Mouse (Mus musculus): Measurements from ENCODE around the gene Olfr622.

Gene Olfr622

DNA sequence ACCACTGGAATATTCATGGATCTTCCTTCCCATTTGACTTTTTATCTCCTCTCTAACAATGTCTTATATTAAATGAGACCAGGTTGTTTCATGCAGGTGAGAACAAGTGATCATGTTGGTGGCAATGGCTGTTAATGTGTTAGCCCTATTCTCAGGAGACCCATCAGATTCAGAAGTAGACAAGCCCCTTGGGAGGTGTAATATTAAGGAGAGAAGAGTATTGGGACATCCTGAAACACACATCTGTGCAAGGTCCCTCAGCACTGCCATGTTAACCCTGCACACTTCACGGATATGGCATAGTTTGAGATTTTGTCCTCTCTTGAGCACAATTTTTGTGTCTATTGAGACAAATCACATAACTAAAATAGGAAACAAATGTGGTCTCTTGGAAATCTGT lies at the start of gene Olfr622:
Gene Olfr622, minus strand, starts transcription at position 101 of the 400 bp plus-strand sequence.
- no peak for DNase-seq (ENCODE audit: low spot score in 2 of 2)

DNA sequence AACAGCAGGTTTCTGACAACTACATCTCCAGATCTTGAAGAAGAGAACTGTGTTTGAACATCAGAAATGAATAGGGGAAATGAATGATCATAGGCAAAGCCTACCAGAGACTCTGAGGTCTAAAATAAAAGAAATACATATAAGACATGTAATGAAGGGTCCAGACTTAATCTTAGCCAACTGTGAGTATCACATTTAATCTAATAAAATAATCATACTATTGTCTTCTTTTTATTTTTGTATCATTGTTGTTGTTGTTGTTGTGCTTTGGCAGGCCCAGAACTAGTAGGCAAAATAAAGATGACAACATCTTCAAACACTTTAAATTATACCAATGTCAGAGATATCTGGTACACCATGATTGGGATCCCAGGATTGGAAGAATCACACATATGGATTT lies 39.9 kb upstream of the Olfr622 start, which contains the start of gene Olfr625-ps1:
Gene Olfr625-ps1, plus strand, starts transcription at position 301 of the 400 bp plus-strand sequence.
- DNase-seq (ENCODE audit: low spot score in 2 of 2), result no peak

DNA sequence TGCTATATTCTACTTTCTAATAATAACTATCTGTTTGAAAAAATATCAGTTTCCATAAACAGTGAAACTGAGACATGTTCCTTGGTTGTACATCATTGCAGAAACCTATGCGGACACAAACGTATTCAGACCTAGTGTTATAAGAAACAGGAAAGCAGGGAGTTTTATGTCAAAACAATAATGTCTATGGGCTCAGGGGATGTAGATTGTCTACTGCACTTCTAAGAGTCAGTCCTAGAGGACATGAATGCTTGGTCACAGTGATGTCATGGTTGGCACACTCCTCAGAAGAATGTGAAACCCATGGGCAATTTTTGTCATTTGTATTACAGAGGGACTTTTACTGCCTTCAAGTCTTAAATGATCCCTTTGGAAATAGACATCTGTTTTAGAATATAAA lies 28.6 kb upstream of the Olfr622 start, which contains the start of gene Olfr624:
Gene Olfr624, minus strand, starts transcription at position 101 of the 400 bp plus-strand sequence.
- no peak for DNase-seq (ENCODE audit: low spot score in 2 of 2)

DNA sequence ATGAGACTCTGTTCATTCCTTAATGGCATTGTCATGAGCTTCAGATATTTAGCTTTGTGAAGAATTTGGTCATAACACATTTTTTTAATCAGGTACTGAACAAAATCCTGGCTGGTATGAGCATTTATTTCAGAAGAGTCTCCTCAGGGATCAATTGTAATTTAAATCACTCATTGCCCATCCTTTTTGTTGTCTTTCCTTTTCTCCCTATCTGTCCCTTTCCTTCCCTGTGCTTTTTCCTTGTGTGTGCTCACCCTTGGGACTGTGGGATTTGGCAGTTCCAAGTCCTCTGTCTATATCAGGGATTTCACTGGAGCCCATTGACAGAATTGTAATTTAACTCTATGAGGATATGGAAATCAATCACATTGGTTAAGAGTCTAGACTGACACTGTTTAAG lies 21.1 kb upstream of the Olfr622 start, which contains the start of gene Olfr623:
Gene Olfr623, minus strand, starts transcription at position 101 of the 400 bp plus-strand sequence.
- DNase-seq (ENCODE audit: low spot score in 2 of 2), result no peak

DNA sequence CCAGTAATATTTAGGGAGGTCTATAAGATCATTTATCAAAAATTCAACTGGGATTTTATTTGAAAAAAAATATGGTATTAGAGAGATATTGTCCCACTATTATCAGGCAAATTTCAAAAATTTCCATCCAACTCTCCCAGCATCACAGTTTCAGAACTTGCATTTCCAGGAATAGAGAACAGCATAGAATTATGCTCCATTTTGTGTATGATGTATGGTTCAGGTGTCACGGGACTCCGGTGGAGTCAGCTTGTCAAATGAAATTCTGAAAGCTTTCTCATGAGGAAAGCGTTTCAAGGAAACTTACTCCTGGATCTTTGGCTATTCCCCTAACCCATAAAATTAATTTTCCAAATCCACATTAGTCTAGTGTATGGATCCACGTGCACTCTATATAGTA lies 1.6 kb upstream of the Olfr622 start:
- no peak for DNase-seq (ENCODE audit: low spot score in 2 of 2)

DNA sequence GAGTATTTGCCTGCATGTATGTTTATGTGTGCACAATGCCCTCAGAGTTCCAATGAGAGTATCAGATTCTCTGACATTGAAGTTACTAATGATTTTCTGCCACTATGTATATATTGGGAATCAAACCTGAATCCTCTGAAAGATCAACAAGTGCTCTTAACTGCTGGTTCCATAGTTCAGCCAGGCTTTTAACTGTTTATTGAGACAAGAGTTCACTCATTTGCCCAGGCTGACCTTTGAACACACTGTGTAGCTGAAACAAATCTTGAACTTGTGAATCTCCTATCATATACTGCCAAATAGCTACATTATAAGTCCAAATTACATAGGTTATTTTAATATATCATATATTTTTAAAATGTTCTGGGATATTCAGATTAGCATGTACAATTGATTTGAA lies 5.7 kb downstream of the Olfr622 start:
- no peak for DNase-seq (ENCODE audit: low spot score in 2 of 2)

DNA sequence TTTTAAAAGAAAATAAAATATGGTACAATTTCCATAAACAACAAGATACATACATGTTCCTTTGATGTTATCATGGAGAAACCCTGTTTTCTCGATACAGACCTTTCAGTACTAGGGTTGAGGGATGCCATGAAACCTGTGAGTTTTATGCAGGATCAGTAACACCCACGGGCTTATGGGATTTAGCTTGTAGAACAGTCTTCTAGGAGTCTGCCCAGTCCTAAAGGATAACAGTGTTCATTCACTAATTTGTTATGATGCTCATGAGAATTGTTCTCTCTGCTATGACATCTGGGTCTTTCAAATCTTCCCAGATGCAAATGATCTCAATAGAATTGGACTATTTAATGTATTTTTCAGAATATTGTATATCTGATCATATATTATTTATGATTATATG lies 30.1 kb downstream of the Olfr622 start, which contains the start of gene Olfr620:
Gene Olfr620, minus strand, starts transcription at position 101 of the 400 bp plus-strand sequence.
- no peak for DNase-seq (ENCODE audit: low spot score in 2 of 2)

DNA sequence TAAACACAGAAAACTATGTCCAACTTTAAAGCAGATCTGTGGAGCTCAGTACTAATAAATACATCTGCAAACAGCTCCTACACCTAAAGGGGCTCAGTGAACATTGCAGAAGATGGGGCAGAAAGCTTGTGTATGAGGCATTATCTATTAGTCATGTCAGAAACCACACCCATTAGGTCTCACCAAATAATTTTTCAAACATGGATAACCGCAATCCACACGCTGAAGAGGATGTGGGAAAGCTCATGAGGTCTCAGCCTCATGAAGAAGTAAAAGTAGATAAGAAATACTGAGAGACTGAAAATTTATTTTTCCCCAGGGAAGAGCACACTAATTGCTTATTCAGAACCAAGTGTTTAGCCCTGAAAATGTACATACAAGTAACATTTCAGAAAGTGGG lies 35.1 kb downstream of the Olfr622 start:
- no peak for DNase-seq (ENCODE audit: low spot score in 2 of 2)

DNA sequence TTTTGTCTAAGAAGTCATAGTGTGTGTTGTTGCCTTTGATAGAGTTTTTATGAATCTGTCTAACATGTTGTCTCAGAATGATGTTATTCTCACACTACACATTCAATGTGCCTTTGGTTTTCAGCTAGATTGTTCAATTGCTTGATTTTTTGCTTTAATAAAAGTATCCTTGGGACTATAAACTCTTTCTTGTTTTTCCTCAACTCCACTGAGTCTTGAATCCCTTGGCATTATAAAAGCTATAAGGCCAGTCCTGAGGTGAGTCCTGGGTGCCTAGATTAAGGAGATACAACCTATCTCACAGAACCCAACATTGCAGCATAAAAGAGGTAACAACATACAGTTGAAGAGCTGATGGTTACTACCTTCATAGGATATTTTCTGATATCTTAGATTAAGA lies 42.2 kb downstream of the Olfr622 start, which contains the start of gene Olfr619:
Gene Olfr619, plus strand, starts transcription at position 301 of the 400 bp plus-strand sequence.
- DNase-seq (ENCODE audit: low spot score in 2 of 2), result no peak

DNA sequence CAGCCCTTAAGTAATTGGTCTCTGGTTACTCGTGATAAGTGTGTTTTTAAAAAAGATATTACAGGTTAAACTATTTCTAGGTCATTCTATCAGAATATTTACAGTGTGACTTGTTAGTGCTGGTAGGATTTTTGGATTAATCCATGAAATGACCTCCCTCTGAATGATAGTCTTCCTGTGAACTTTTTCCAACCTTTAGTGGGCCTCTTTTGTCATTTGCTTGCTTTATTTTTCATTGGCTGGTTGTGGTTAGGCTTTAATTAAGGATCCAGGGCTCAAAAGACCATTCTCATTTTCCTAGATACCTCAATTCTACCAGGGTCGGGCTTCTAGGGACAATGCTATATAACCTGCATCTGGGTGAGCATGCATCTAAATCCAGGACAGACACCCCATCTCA lies 52.7 kb downstream of the Olfr622 start, which contains the start of gene Olfr618:
Gene Olfr618, plus strand, starts transcription at position 301 of the 400 bp plus-strand sequence.
- no peak for DNase-seq (ENCODE audit: low spot score in 2 of 2)

Measured in frontal cortex, postnatal 14 days (tissue).